ENCODE assay signal across 27 mouse cellular contexts in genomic region chrX:36591120-36591519, GRCm38 (mm10). TPM values are rescaled to one million over a fixed set of nuclear protein-coding genes. Genes with fewer than 3 reads are reported as not detected.
A peak's percentile ranks its signal among the peaks of the same experiment; 100 is the strongest.
DNase-seq lines count a peak whose midpoint lies in the region; ATAC-seq lines count a peak whose summit lies in the region.
"Had no signal": no experiment of that assay in that cellular context is flagged by ENCODE, and none has a peak within 500 bp of the region (broad histone marks: within the 10 kb centered on the region; RNA-seq: fewer than 3 reads in every experiment).

No protein-coding gene starts in this region.

- no peak overlapping the region for H3K4me3 ChIP-seq in liver, embryonic 16.5 days (ENCODE audit: low read depth, low read length)
- no peak overlapping the region for H3K4me3 ChIP-seq in liver, embryonic 12.5 days
- H3K4me3 ChIP-seq: forebrain, embryonic 10.5 days; forebrain, embryonic 13.5 days; heart, adult 2 months; heart, embryonic 10.5 days; heart, embryonic 13.5 days had no signal

- no peaks in the 10 kb centered on the region for H3K36me3 ChIP-seq in liver, embryonic 16.5 days (ENCODE audit: control insufficient read depth, insufficient read depth)
- no peaks in the 10 kb centered on the region for H3K36me3 ChIP-seq in liver, embryonic 12.5 days
- H3K36me3 ChIP-seq: forebrain, embryonic 10.5 days; heart, embryonic 10.5 days; heart, embryonic 13.5 days had no signal

- no peak overlapping the region for H3K4me2 ChIP-seq in liver, embryonic 16.5 days (ENCODE audit: low read depth, low read length)
- no peak overlapping the region for H3K4me2 ChIP-seq in liver, embryonic 12.5 days
- H3K4me2 ChIP-seq: forebrain, embryonic 13.5 days; heart, embryonic 13.5 days; hindbrain, embryonic 14.5 days had no signal

- WGBS in liver, embryonic 16.5 days (ENCODE audit: insufficient replicate concordance), result 29% methylated on average over 1 of the region's 1 CpGs
- WGBS in liver, embryonic 12.5 days (ENCODE audit: insufficient replicate concordance), result 23% methylated on average over 1 of the region's 1 CpGs

- peak; percentile 31 for DNase-seq in NIH3T3 (ENCODE audit: low read depth)
- DNase-seq in left cerebral cortex, postnatal 14 days (ENCODE audit: low spot score in 2 of 2), result no peak
- DNase-seq: adrenal gland, adult 2 months; adrenal gland, postnatal 14 days; cerebellum, adult 11-12 months; cerebellum, adult 8-10 months; cerebellum, postnatal 10 days; cerebellum, postnatal 36 days; forebrain, postnatal 0 days; gastrocnemius, postnatal 10 days; gastrocnemius, postnatal 36 days; heart, adult 2 months; heart, postnatal 14 days; heart, postnatal 4 days had no signal

- intact Hi-C loops in left cerebral cortex, postnatal 14 days (cut with DNase I), result no loop called here

- H3K4me1 ChIP-seq in liver, embryonic 16.5 days (ENCODE audit: control insufficient read depth, low read depth, low read length), result no peaks in the 10 kb centered on the region
- H3K4me1 ChIP-seq in liver, embryonic 12.5 days, result no peaks in the 10 kb centered on the region
- H3K4me1 ChIP-seq: forebrain, embryonic 13.5 days; heart, embryonic 10.5 days; heart, embryonic 13.5 days had no signal

- peak overlapping the region; percentile 55 for H3K27ac ChIP-seq in liver, embryonic 16.5 days (ENCODE audit: low read length)
- H3K27ac ChIP-seq in liver, embryonic 12.5 days, result no peak overlapping the region
- H3K27ac ChIP-seq: forebrain, embryonic 10.5 days; forebrain, embryonic 13.5 days; heart, adult 2 months; heart, embryonic 10.5 days; heart, embryonic 13.5 days; hindbrain, embryonic 14.5 days; hindbrain, postnatal 0 days had no signal

- no peaks in the 10 kb centered on the region for H3K9me3 ChIP-seq in liver, embryonic 16.5 days (replicated peaks; ENCODE audit: control insufficient read depth, low read length)
- H3K9me3 ChIP-seq in liver, embryonic 12.5 days (replicated peaks), result no peaks in the 10 kb centered on the region
- H3K9me3 ChIP-seq: forebrain, embryonic 10.5 days; forebrain, embryonic 13.5 days; heart, embryonic 10.5 days; heart, embryonic 13.5 days had no signal

- peak; percentile 39; the same call in 1 of the 2 replicates for ATAC-seq in liver, embryonic 16.5 days (ENCODE audit: low read depth)
- no peak for ATAC-seq in liver, embryonic 12.5 days
- ATAC-seq in common myeloid progenitor, adult 5-6 weeks (replicated peaks; ENCODE audit: low read depth, poor library complexity, severe bottlenecking), result 0 out of 2 replicates have a peak, but pooled peaks have one; percentile 25
- ATAC-seq in activated CD4-positive, CD25-positive, alpha-beta regulatory T cell, adult 4 months, result no peak
- ATAC-seq: CD4-positive, CD25-positive, alpha-beta regulatory T cell, adult 4 months; forebrain, embryonic 13.5 days; forebrain, postnatal 0 days; hindbrain, postnatal 0 days; inflammation-experienced regulatory T-cells, adult 6 months; Patski had no signal

- H3K9ac ChIP-seq in liver, embryonic 16.5 days (ENCODE audit: low read depth, low read length), result no peak overlapping the region
- no peak overlapping the region for H3K9ac ChIP-seq in liver, embryonic 12.5 days
- H3K9ac ChIP-seq: forebrain, embryonic 13.5 days; forebrain, postnatal 0 days; heart, embryonic 13.5 days; hindbrain, embryonic 14.5 days had no signal

- H3K27me3 ChIP-seq in liver, embryonic 16.5 days (ENCODE audit: control insufficient read depth, insufficient read depth, low read depth, low read length), result no peaks in the 10 kb centered on the region
- H3K27me3 ChIP-seq in liver, embryonic 12.5 days (replicated peaks), result no peaks in the 10 kb centered on the region
- H3K27me3 ChIP-seq: forebrain, embryonic 13.5 days; heart, embryonic 13.5 days had no signal

RNA-seq across cellular contexts. Expression of gene Pgrmc1, which starts 6.9 kb away (rescaled TPM):
- polyA plus RNA-seq in liver, embryonic 16.5 days (2015; fragmentation: Nextera tagmentation; extraction: Ambion mirVana), result 155 and 165 TPM in 2 replicates
- polyA plus RNA-seq in liver, embryonic 12.5 days (2016; fragmentation: Nextera tagmentation; extraction: Ambion mirVana), result 97.7 and 100 TPM in 2 replicates
- 72.3 and 76.6 TPM in 2 replicates for total RNA-seq in common myeloid progenitor, adult 5-6 weeks (2017)
- polyA plus RNA-seq in activated CD4-positive, CD25-positive, alpha-beta regulatory T cell, adult 4 months (2017; shearing (Covaris generic)), result 10 to 100 TPM; 61.9 to 69.7 TPM
- total RNA-seq in left cerebral cortex, postnatal 14 days (2021), result 100 to 1,000 TPM; 295 to 333 TPM

RNA-seq across cellular contexts. Expression of gene Akap17b, which starts 54.1 kb away (rescaled TPM):
- polyA plus RNA-seq in liver, embryonic 16.5 days (2015; fragmentation: Nextera tagmentation; extraction: Ambion mirVana), result 0.51 and 0.62 TPM in 2 replicates
- polyA plus RNA-seq in liver, embryonic 12.5 days (2016; fragmentation: Nextera tagmentation; extraction: Ambion mirVana), result 0.81 and 0.86 TPM in 2 replicates
- total RNA-seq in common myeloid progenitor, adult 5-6 weeks (2017), result 8.1 and 11.8 TPM in 2 replicates
- polyA plus RNA-seq in activated CD4-positive, CD25-positive, alpha-beta regulatory T cell, adult 4 months (2017; shearing (Covaris generic)), result 1 to 10 TPM in 1 of 2 experiments, under 1 TPM in 1; 0.98 to 1.3 TPM
- 10 to 100 TPM in 1 of 2 experiments, 1 to 10 TPM in 1; 8.9 to 10.9 TPM for total RNA-seq in left cerebral cortex, postnatal 14 days (2021)

Comparison
In these comparisons a context has a peak if more than half of its experiments do, and no peak if none do; other contexts are left out.
1. ATAC-seq: peak in liver, embryonic 16.5 days (single experiment) and common myeloid progenitor, adult 5-6 weeks (single experiment); none in liver, embryonic 12.5 days (single experiment) and activated CD4-positive, CD25-positive, alpha-beta regulatory T cell, adult 4 months (single experiment).